ENCODE assay signal across 12 mouse cellular contexts in genomic region chrX:142928430-142928829, GRCm38 (mm10).
"Had no signal": no experiment of that assay in that cellular context is flagged by ENCODE, and none has a peak within 500 bp of the region (broad histone marks: within the 10 kb centered on the region; RNA-seq: fewer than 3 reads in every experiment).

No protein-coding gene starts in this region.

- DNase-seq: kidney, adult 8-10 months; kidney, postnatal 10 days; kidney, postnatal 36 days; liver; lung, adult 18-20 months; lung, postnatal 10 days; lung, postnatal 36 days; midbrain, embryonic 14.5 days; retina, postnatal 1 day; thymus, adult 2 months; thymus, postnatal 14 days; thymus, postnatal 4 days had no signal
